Mouse (Mus musculus): ENCODE measurements around the gene 7530416G11Rik.

The 7530416G11Rik gene

GRCm38 (mm10) chr15:85503127-85503526 is at the start of gene 7530416G11Rik:
TSS of gene 7530416G11Rik (minus strand) at chr15:85503227.
- DNase-seq (ENCODE audit: low read depth, low spot score): no peak

- no peak for DNase-seq (ENCODE audit: low read depth, low spot score)
Observed at GRCm38 (mm10) chr15:85546500-85546899, 43.5 kb upstream of the 7530416G11Rik start.

- DNase-seq (ENCODE audit: low read depth, low spot score): no peak
Observed at GRCm38 (mm10) chr15:85545369-85545768, 42.3 kb upstream of the 7530416G11Rik start.

- no peak for DNase-seq (ENCODE audit: low read depth, low spot score)
Observed at GRCm38 (mm10) chr15:85538170-85538569, 35.1 kb upstream of the 7530416G11Rik start.

GRCm38 (mm10) chr15:85537151-85537550 is 34.1 kb upstream of the 7530416G11Rik start:
- peak; percentile 50 for DNase-seq (ENCODE audit: low read depth, low spot score)

GRCm38 (mm10) chr15:85534646-85535045 is 31.6 kb upstream of the 7530416G11Rik start:
- no peak for DNase-seq (ENCODE audit: low read depth, low spot score)

- no peak for DNase-seq (ENCODE audit: low read depth, low spot score)
Observed at GRCm38 (mm10) chr15:85534215-85534614, 31.2 kb upstream of the 7530416G11Rik start.

- DNase-seq (ENCODE audit: low read depth, low spot score): no peak
Observed at GRCm38 (mm10) chr15:85532063-85532462, 29.0 kb upstream of the 7530416G11Rik start.

GRCm38 (mm10) chr15:85529911-85530310 is 26.9 kb upstream of the 7530416G11Rik start:
- peak; percentile 74 for DNase-seq (ENCODE audit: low read depth, low spot score)

GRCm38 (mm10) chr15:85524404-85524950 is 21.4 kb upstream of the 7530416G11Rik start:
- no peak for DNase-seq (ENCODE audit: low read depth, low spot score)

GRCm38 (mm10) chr15:85523173-85523991 is 20.4 kb upstream of the 7530416G11Rik start:
- peak; percentile 62 for DNase-seq (ENCODE audit: low read depth, low spot score)

- no peak for DNase-seq (ENCODE audit: low read depth, low spot score)
Observed at GRCm38 (mm10) chr15:85519438-85519837, 16.4 kb upstream of the 7530416G11Rik start.

- no peak for DNase-seq (ENCODE audit: low read depth, low spot score)
Observed at GRCm38 (mm10) chr15:85507370-85508014, 4.5 kb upstream of the 7530416G11Rik start.

- DNase-seq (ENCODE audit: low read depth, low spot score): no peak
Observed at GRCm38 (mm10) chr15:85506680-85507079, 3.7 kb upstream of the 7530416G11Rik start.

- DNase-seq (ENCODE audit: low read depth, low spot score): no peak
Observed at GRCm38 (mm10) chr15:85505118-85505925, 2.3 kb upstream of the 7530416G11Rik start.

- DNase-seq (ENCODE audit: low read depth, low spot score): no peak
Observed at GRCm38 (mm10) chr15:85500267-85500666, 2.8 kb downstream of the 7530416G11Rik start.

GRCm38 (mm10) chr15:85497981-85498475 is 5.0 kb downstream of the 7530416G11Rik start:
- DNase-seq (ENCODE audit: low read depth, low spot score): no peak

GRCm38 (mm10) chr15:85497548-85497947 is 5.5 kb downstream of the 7530416G11Rik start:
- no peak for DNase-seq (ENCODE audit: low read depth, low spot score)

GRCm38 (mm10) chr15:85494163-85494621 is 8.8 kb downstream of the 7530416G11Rik start:
- peak; percentile 22 for DNase-seq (ENCODE audit: low read depth, low spot score)

- DNase-seq (ENCODE audit: low read depth, low spot score): no peak
Observed at GRCm38 (mm10) chr15:85489751-85490150, 13.3 kb downstream of the 7530416G11Rik start.

- DNase-seq (ENCODE audit: low read depth, low spot score): no peak
Observed at GRCm38 (mm10) chr15:85488900-85489299, 14.1 kb downstream of the 7530416G11Rik start.
